Mouse (Mus musculus): Measurements from ENCODE around the gene Anxa6.

GRCm38 (mm10) chr11:55012551-55013521 lies 20.4 kb downstream of the Anxa6 start:
- TF ChIP-seq CTCF (IDR thresholded peaks at IDR 0.05; ENCODE audit: control insufficient read depth, insufficient read depth, low read length): no peak
- no peak for TF ChIP-seq POLR2A (IDR thresholded peaks at IDR 0.05; ENCODE audit: borderline replicate concordance, control insufficient read depth, low read depth, low read length)
